Mouse (Mus musculus): Measurements from ENCODE around the gene Gm4869. TPM values are rescaled to one million over a fixed set of nuclear protein-coding genes. Genes with fewer than 3 reads are reported as not detected.

Gm4869 gene
- polyA plus RNA-seq (2012; rRNA removed): 0.05 TPM in 1 of 2 replicates, not detected in the other

DNA sequence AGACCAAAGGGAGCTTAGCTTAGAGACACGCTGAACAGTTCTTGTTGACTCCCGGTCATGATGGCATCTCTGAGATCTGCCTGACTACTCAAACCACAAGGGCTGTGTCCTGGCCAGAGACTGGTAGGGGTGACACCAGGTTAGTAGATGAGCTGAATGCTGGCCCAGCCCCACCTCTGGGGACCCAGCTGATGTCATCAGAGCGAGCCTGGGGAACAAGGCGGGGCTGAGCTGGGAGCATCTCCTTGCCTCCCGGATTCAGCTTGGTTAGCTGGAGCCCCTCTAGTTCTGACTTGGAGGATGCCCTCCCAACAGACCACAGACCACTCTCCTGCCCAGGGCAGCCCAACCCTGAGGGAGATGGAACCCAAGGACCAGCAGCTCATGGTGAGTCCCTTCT lies at the start of gene Gm4869:
TSS of gene Gm4869 (plus strand) at position 301 of the 400 bp plus-strand sequence.
- Histone ChIP-seq H3K4me1 (ENCODE audit: control insufficient read depth, insufficient read depth, low read length) (peaks cover 3% of the 10 kb centered on the region; the same call in 1 of the 2 replicates), H3K4me3 (replicated peaks; ENCODE audit: extremely low read depth, low read depth, low read length) (no peak within 1 kb of the TSS)
- TF ChIP-seq POLR2A (IDR thresholded peaks at IDR 0.05; ENCODE audit: borderline replicate concordance, extremely low read depth, low read depth, low read length): no peak
- TF ChIP-seq CTCF (IDR thresholded peaks at IDR 0.05; ENCODE audit: insufficient read depth, low read length): no peak
- DNase-seq: no peak
- WGBS: 81% methylated on average over 5 of the region's 5 CpGs

DNA sequence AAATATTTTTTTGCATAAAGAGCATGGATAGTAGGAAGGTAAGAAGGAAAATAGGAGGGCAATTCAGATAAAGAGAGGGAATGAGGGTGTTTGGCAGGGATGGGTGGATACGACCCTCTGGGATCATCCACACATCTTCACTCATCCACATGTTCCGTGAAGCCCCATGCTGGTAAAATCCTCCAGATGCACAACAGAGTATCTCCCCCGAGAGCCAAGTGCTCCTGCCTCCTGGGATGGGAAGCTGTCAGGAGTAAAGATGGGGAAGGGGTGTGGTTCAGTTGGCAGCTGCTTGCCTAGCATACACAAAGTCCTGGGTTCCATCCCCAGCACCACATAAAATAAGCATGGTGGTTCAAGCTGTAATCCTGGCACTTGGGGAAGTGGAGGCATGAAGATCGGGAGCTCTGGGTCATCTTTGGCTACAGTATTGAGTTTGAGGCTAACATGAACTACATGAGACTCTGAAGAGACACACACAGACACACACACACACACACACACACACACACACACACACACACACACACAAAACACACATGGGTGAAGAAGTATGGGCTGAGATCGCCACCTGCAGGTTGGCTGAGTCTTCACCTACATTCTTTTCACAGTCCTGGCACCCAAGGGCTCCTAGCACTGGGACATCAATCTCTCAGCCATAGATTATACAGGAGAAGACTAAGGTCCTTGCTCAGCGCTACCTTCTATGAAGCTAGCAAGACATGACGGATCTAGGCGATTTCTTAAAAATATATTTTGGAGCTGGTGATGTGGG lies 49.1 kb upstream of the Gm4869 start:
- DNase-seq: peak; percentile 46
- TF ChIP-seq CTCF (IDR thresholded peaks at IDR 0.05; ENCODE audit: insufficient read depth, low read length) (peak; percentile 76), POLR2A (IDR thresholded peaks at IDR 0.05; ENCODE audit: borderline replicate concordance, extremely low read depth, low read depth, low read length) (no peak)
- Histone ChIP-seq H3K4me3 (replicated peaks; ENCODE audit: extremely low read depth, low read depth, low read length) (no peak overlapping the region), H3K4me1 (ENCODE audit: control insufficient read depth, insufficient read depth, low read length) (no peaks in the 10 kb centered on the region)
- 59% methylated on average over 8 of the region's 8 CpGs for WGBS

- no peak overlapping the region for H3K4me3 ChIP-seq (replicated peaks; ENCODE audit: extremely low read depth, low read depth, low read length)
- DNase-seq: no peak
- TF ChIP-seq POLR2A (IDR thresholded peaks at IDR 0.05; ENCODE audit: borderline replicate concordance, extremely low read depth, low read depth, low read length) (no peak), CTCF (IDR thresholded peaks at IDR 0.05; ENCODE audit: insufficient read depth, low read length) (no peak)
- WGBS: 51% methylated on average over 4 of the region's 4 CpGs
- no peaks in the 10 kb centered on the region for H3K4me1 ChIP-seq (ENCODE audit: control insufficient read depth, insufficient read depth, low read length)
Observed at GRCm38 (mm10) chr5:140402640-140403270, 42.7 kb upstream of the Gm4869 start.

DNA sequence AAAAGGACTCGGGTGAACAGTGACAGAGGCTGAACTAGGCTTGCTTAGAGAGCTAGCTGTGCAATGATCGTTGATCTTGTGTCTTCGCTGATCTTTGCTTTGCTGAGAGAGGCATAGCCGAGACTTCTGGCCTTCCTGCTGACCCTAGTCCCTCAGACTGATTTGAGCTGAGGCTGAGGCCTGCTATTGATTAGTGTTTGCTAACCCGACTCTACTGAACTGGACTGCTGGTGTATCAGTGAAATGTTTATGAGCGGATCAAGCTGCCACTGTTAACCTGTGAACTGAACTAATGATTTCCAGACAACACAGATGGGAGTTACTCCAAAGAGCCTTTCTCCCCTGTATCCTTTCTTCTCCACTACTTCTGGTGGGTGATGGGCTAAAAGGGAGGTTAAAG lies 40.3 kb upstream of the Gm4869 start:
- TF ChIP-seq CTCF (IDR thresholded peaks at IDR 0.05; ENCODE audit: insufficient read depth, low read length) (no peak), POLR2A (IDR thresholded peaks at IDR 0.05; ENCODE audit: borderline replicate concordance, extremely low read depth, low read depth, low read length) (no peak)
- Histone ChIP-seq H3K4me3 (replicated peaks; ENCODE audit: extremely low read depth, low read depth, low read length) (no peak overlapping the region), H3K4me1 (ENCODE audit: control insufficient read depth, insufficient read depth, low read length) (no peaks in the 10 kb centered on the region)
- no peak for DNase-seq
- 82% methylated on average over 6 of the region's 6 CpGs for WGBS

DNA sequence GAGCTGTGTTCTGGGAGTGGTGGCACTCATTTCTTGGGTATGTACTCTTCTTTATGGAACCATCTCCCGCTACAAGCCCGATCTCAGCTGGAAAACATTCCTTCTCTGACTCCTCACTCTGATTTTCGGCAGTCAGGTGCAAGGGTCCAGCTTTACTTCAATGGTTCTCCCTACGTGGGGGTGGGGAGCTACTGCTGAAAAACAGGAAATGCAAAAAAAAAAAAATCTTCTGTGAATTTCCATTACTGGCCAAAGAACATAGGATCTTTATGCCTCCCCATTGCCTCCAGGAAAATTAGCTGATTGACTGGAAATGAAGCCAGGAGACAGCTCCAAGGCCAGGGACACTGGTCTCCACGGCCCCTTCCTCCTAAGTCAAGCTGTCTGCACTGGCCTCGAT lies 38.8 kb upstream of the Gm4869 start:
- 52% methylated on average over 6 of the region's 6 CpGs for WGBS
- no peak for DNase-seq
- Histone ChIP-seq H3K4me3 (replicated peaks; ENCODE audit: extremely low read depth, low read depth, low read length) (no peak overlapping the region), H3K4me1 (ENCODE audit: control insufficient read depth, insufficient read depth, low read length) (no peaks in the 10 kb centered on the region)
- TF ChIP-seq CTCF (IDR thresholded peaks at IDR 0.05; ENCODE audit: insufficient read depth, low read length): no peak
- no peak for TF ChIP-seq POLR2A (IDR thresholded peaks at IDR 0.05; ENCODE audit: borderline replicate concordance, extremely low read depth, low read depth, low read length)

- TF ChIP-seq CTCF (IDR thresholded peaks at IDR 0.05; ENCODE audit: insufficient read depth, low read length): no peak
- no peak for TF ChIP-seq POLR2A (IDR thresholded peaks at IDR 0.05; ENCODE audit: borderline replicate concordance, extremely low read depth, low read depth, low read length)
- H3K4me3 ChIP-seq (replicated peaks; ENCODE audit: extremely low read depth, low read depth, low read length): no peak overlapping the region
- H3K4me1 ChIP-seq (ENCODE audit: control insufficient read depth, insufficient read depth, low read length): no peaks in the 10 kb centered on the region
- no peak for DNase-seq
Observed at GRCm38 (mm10) chr5:140408801-140409200, 36.6 kb upstream of the Gm4869 start.

- H3K4me3 ChIP-seq (replicated peaks; ENCODE audit: extremely low read depth, low read depth, low read length): no peak overlapping the region
- peak; percentile 68 for DNase-seq
- 19% methylated on average over 8 of the region's 8 CpGs for WGBS
- H3K4me1 ChIP-seq (ENCODE audit: control insufficient read depth, insufficient read depth, low read length): no peaks in the 10 kb centered on the region
- TF ChIP-seq CTCF (IDR thresholded peaks at IDR 0.05; ENCODE audit: insufficient read depth, low read length): peak; percentile 63
- no peak for TF ChIP-seq POLR2A (IDR thresholded peaks at IDR 0.05; ENCODE audit: borderline replicate concordance, extremely low read depth, low read depth, low read length)
Observed at GRCm38 (mm10) chr5:140411339-140411738, 34.1 kb upstream of the Gm4869 start.

- DNase-seq: no peak
- Histone ChIP-seq H3K4me1 (ENCODE audit: control insufficient read depth, insufficient read depth, low read length) (no peaks in the 10 kb centered on the region), H3K4me3 (replicated peaks; ENCODE audit: extremely low read depth, low read depth, low read length) (no peak overlapping the region)
- TF ChIP-seq POLR2A (IDR thresholded peaks at IDR 0.05; ENCODE audit: borderline replicate concordance, extremely low read depth, low read depth, low read length): no peak
- TF ChIP-seq CTCF (IDR thresholded peaks at IDR 0.05; ENCODE audit: insufficient read depth, low read length): no peak
- WGBS: 51% methylated on average over 4 of the region's 4 CpGs
Observed at GRCm38 (mm10) chr5:140414647-140415046, 30.8 kb upstream of the Gm4869 start.

GRCm38 (mm10) chr5:140418106-140418488 lies 27.3 kb upstream of the Gm4869 start:
- TF ChIP-seq CTCF (IDR thresholded peaks at IDR 0.05; ENCODE audit: insufficient read depth, low read length) (no peak), POLR2A (IDR thresholded peaks at IDR 0.05; ENCODE audit: borderline replicate concordance, extremely low read depth, low read depth, low read length) (no peak)
- Histone ChIP-seq H3K4me1 (ENCODE audit: control insufficient read depth, insufficient read depth, low read length) (peaks cover 7% of the 10 kb centered on the region; the same call in 1 of the 2 replicates), H3K4me3 (replicated peaks; ENCODE audit: extremely low read depth, low read depth, low read length) (peak overlapping the region; percentile 90)
- WGBS: under 1% methylated on average over 12 of the region's 12 CpGs
- no peak for DNase-seq
